Mouse (Mus musculus): ENCODE data around the gene Gm13043. TPM values are rescaled to one million over a fixed set of nuclear protein-coding genes. Genes with fewer than 3 reads are reported as not detected.
"Not testable (repeated sequence)": the region's sequence is repeated elsewhere in the genome, so short reads cannot be mapped to it uniquely, and the experiment has no call there.

The Gm13043 gene
- polyA plus RNA-seq (2014; fragmentation: Nextera tagmentation; extraction: Ambion mirVana), result not detected in 2 replicates

DNA sequence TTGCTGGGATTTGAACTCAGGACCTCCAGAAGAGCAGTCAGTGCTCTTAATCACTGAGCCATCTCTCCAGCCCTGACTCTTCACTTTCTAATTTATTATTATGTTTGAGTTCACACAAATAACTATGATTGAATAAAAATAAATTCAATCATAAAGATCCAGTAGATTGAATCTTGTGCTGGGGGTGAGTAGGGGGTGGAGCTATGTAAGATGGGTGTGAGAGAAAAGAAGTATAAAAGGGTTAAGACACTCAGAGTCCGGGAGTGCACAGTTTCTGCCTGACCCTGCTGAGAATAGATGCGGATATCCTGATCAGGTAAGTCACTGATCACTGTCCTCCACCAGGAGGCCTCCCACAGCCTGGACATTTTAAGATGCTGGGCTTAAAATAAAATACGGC is at the start of gene Gm13043:
Gene Gm13043, plus strand, starts transcription at position 301 of the 400 bp plus-strand sequence.
- Histone ChIP-seq H3K9ac (no peak within 1 kb of the TSS), H3K4me3 (replicated peaks; ENCODE audit: low read length) (no peak within 1 kb of the TSS), H3K27me3 (ENCODE audit: control insufficient read depth, insufficient read depth, low read length) (no peaks in the 10 kb centered on the region), H3K36me3 (replicated peaks; ENCODE audit: control insufficient read depth, insufficient read depth) (no peaks in the 10 kb centered on the region), H3K4me1 (replicated peaks; ENCODE audit: control insufficient read depth, insufficient read depth, low read length) (no peaks in the 10 kb centered on the region), H3K27ac (no peak within 1 kb of the TSS), H3K4me2 (replicated peaks) (no peak within 1 kb of the TSS), H3K9me3 (ENCODE audit: control insufficient read depth, low read length) (no peaks in the 10 kb centered on the region)
- no peak for DNase-seq (ENCODE audit: low spot score)
- WGBS, result 81% methylated on average over 3 of the region's 3 CpGs
- ATAC-seq (ENCODE audit: low FRiP score), result no peak

DNA sequence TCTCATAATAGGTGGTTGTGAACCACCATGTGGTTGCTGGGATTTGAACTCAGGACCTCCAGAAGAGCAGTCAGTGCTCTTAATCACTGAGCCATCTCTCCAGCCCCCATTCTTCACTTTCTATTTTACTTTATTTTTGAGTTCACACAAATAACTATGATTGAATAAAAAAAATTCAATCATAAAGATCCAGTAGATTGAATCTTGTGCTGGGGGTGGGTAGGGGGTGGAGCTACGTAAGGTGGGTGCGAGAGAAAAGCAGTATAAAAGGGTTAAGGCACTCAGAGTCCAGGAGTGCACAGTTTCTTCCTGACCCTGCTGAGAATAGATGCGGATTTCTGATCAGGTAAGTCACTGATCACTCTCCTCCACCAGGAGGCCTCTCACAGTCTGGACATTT is 24.5 kb downstream of the Gm13043 start, which contains the start of gene Gm13040:
Gene Gm13040, plus strand, starts transcription at position 301 of the 400 bp plus-strand sequence.
- not testable (repeated sequence) for ATAC-seq (ENCODE audit: low FRiP score); H3K9me3 ChIP-seq (ENCODE audit: control insufficient read depth, low read length); DNase-seq (ENCODE audit: low spot score); H3K4me3 ChIP-seq (replicated peaks; ENCODE audit: low read length); H3K27me3 ChIP-seq (ENCODE audit: control insufficient read depth, insufficient read depth, low read length); H3K36me3 ChIP-seq (replicated peaks; ENCODE audit: control insufficient read depth, insufficient read depth); H3K27ac ChIP-seq; H3K9ac ChIP-seq; H3K4me2 ChIP-seq (replicated peaks); H3K4me1 ChIP-seq (replicated peaks; ENCODE audit: control insufficient read depth, insufficient read depth, low read length)
- WGBS, result no CpG with 5 or more reads among the region's 3 CpGs

DNA sequence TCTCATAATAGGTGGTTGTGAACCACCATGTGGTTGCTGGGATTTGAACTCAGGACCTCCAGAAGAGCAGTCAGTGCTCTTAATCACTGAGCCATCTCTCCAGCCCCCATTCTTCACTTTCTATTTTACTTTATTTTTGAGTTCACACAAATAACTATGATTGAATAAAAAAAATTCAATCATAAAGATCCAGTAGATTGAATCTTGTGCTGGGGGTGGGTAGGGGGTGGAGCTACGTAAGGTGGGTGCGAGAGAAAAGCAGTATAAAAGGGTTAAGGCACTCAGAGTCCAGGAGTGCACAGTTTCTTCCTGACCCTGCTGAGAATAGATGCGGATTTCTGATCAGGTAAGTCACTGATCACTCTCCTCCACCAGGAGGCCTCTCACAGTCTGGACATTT is 40.3 kb downstream of the Gm13043 start, which contains the start of the genes BC080695 and Gm13057:
Gene BC080695, plus strand, starts transcription at position 301 of the 400 bp plus-strand sequence.
Gene Gm13057, plus strand, starts transcription at position 310 of the 400 bp plus-strand sequence.
- no CpG with 5 or more reads among the region's 3 CpGs for WGBS
- H3K9ac ChIP-seq; DNase-seq (ENCODE audit: low spot score); H3K27ac ChIP-seq; H3K4me2 ChIP-seq (replicated peaks); ATAC-seq (ENCODE audit: low FRiP score); H3K36me3 ChIP-seq (replicated peaks; ENCODE audit: control insufficient read depth, insufficient read depth); H3K4me1 ChIP-seq (replicated peaks; ENCODE audit: control insufficient read depth, insufficient read depth, low read length); H3K27me3 ChIP-seq (ENCODE audit: control insufficient read depth, insufficient read depth, low read length); H3K4me3 ChIP-seq (replicated peaks; ENCODE audit: low read length); H3K9me3 ChIP-seq (ENCODE audit: control insufficient read depth, low read length): not testable (repeated sequence)

Other genes starting within 250 kb of the Gm13043 start
- gene Pdpn, start 211.8 kb upstream of the Gm13043 start, polyA plus RNA-seq (2014; fragmentation: Nextera tagmentation; extraction: Ambion mirVana), result 56.6 and 59.6 TPM in 2 replicates
- 0.40 and 0.51 TPM in 2 replicates for gene Lrrc38, start 161.6 kb upstream of the Gm13043 start, polyA plus RNA-seq (2014; fragmentation: Nextera tagmentation; extraction: Ambion mirVana)
- not detected in 2 replicates for gene Pramel1, start 116.9 kb upstream of the Gm13043 start, polyA plus RNA-seq (2014; fragmentation: Nextera tagmentation; extraction: Ambion mirVana)
- gene Pramef8, start 98.9 kb upstream of the Gm13043 start, polyA plus RNA-seq (2014; fragmentation: Nextera tagmentation; extraction: Ambion mirVana), result 16.7 and 18.3 TPM in 2 replicates
- not detected in 2 replicates for gene Oog4, start 61.0 kb upstream of the Gm13043 start, polyA plus RNA-seq (2014; fragmentation: Nextera tagmentation; extraction: Ambion mirVana)
- not detected in 2 replicates for gene Gm13040, start 24.6 kb downstream of the Gm13043 start, polyA plus RNA-seq (2014; fragmentation: Nextera tagmentation; extraction: Ambion mirVana)
- not detected in 2 replicates for gene BC080695, start 40.4 kb downstream of the Gm13043 start, polyA plus RNA-seq (2014; fragmentation: Nextera tagmentation; extraction: Ambion mirVana)
- not detected in 2 replicates for gene Gm13057, start 40.4 kb downstream of the Gm13043 start, polyA plus RNA-seq (2014; fragmentation: Nextera tagmentation; extraction: Ambion mirVana)
- gene Gm13083, start 103.7 kb downstream of the Gm13043 start, polyA plus RNA-seq (2014; fragmentation: Nextera tagmentation; extraction: Ambion mirVana), result not detected in 2 replicates
- not detected in 2 replicates for gene Gm13088, start 145.9 kb downstream of the Gm13043 start, polyA plus RNA-seq (2014; fragmentation: Nextera tagmentation; extraction: Ambion mirVana)
- not detected in 2 replicates for gene Gm13089, start 191.4 kb downstream of the Gm13043 start, polyA plus RNA-seq (2014; fragmentation: Nextera tagmentation; extraction: Ambion mirVana)
- not detected in 2 replicates for gene Gm13078, start 208.1 kb downstream of the Gm13043 start, polyA plus RNA-seq (2014; fragmentation: Nextera tagmentation; extraction: Ambion mirVana)

All from hindbrain, embryonic 14.5 days (tissue).